Mouse (Mus musculus) liver, embryonic 16.5 days (tissue): ENCODE measurements around the gene Tmem52. TPM values are rescaled to one million over a fixed set of nuclear protein-coding genes. Genes with fewer than 3 reads are reported as not detected.

Source experiments
- ATAC-seq: fragments of 200-750 bp; cut with Nextera tagmentation; 2 replicates; pipeline ENCODE4 v1.8.0; 2017; ENCODE audit warnings: low read depth, mild to moderate bottlenecking, moderate number of reproducible peaks, moderate library complexity
- H3K27ac ChIP-seq: fragments of 300-500 bp; sonication (generic); 2 replicates; pipeline ENCODE4 v1.5.1; 2014; ENCODE audit warnings: mild to moderate bottlenecking, low read length
- H3K27me3 ChIP-seq: fragments of 300-500 bp; sonication (generic); 2 replicates; pipeline ENCODE4 v1.6.1; 2014; ENCODE audit warnings: low read depth, low read length, mixed read lengths; ENCODE audit not compliant: control insufficient read depth, insufficient read depth
- H3K36me3 ChIP-seq: fragments of 300-500 bp; sonication (generic); 2 replicates; pipeline ENCODE4 v1.6.1; 2014; ENCODE audit warnings: mild to moderate bottlenecking; ENCODE audit not compliant: control insufficient read depth, insufficient read depth
- H3K4me1 ChIP-seq: fragments of 300-500 bp; sonication (generic); 2 replicates; pipeline ENCODE4 v1.6.1; 2014; ENCODE audit warnings: low read depth, low read length, mixed read lengths; ENCODE audit not compliant: control insufficient read depth
- H3K4me2 ChIP-seq: fragments of 300-500 bp; sonication (generic); 2 replicates; pipeline ENCODE4 v1.6.1; 2014; ENCODE audit warnings: low read depth, low read length, mixed read lengths
- H3K4me3 ChIP-seq: fragments of 300-500 bp; sonication (generic); 2 replicates; pipeline ENCODE4 v1.5.1; 2014; ENCODE audit warnings: low read depth, mild to moderate bottlenecking, low read length
- H3K9ac ChIP-seq: fragments of 300-500 bp; sonication (generic); 2 replicates; pipeline ENCODE4 v1.6.1; 2014; ENCODE audit warnings: low read depth, low read length
- H3K9me3 ChIP-seq: fragments of 300-500 bp; sonication (generic); replicated peaks from 2 replicates; pipeline ENCODE4 v1.6.1; 2016; ENCODE audit warnings: low read length; ENCODE audit not compliant: control insufficient read depth
- WGBS: fragments of 180-500 bp; shearing (Covaris S2); extraction: QIAGEN DNeasy Blood & Tissue Kit; methylation state at CpG from one replicate; pipeline ENCODE4 v1.1.7; 2014; ENCODE audit not compliant: insufficient replicate concordance; 5-methylcytosine and 5-hydroxymethylcytosine counted together
- polyA plus RNA-seq: library from polyadenylated mRNA; unstranded; fragments of >200 nt; fragmentation: Nextera tagmentation; extraction: Ambion mirVana; gene quantifications from 2 replicates; pipeline ENCODE4 v1.2.1, GENCODE M21; 2015

Gene Tmem52
- polyA plus RNA-seq, 1 experiment from 2014 or later, result 0.64 TPM

- H3K4me3 ChIP-seq, result peak overlapping the region; percentile 95
- under 1% methylated on average over 48 of the region's 54 CpGs for WGBS
- H3K27me3 ChIP-seq, result no peaks in the 10 kb centered on the region
- H3K27ac ChIP-seq, result peak overlapping the region; percentile 82
- peak overlapping the region; percentile 94 for H3K9ac ChIP-seq
- no peaks in the 10 kb centered on the region for H3K9me3 ChIP-seq
- peaks cover 63% of the 10 kb centered on the region for H3K4me1 ChIP-seq
- H3K4me2 ChIP-seq, result peak overlapping the region; percentile 100
- peak; percentile 25 for ATAC-seq
- no peaks in the 10 kb centered on the region for H3K36me3 ChIP-seq
Measured at GRCm38 (mm10) chr4:155491529-155492130, 22.7 kb downstream of the Tmem52 start.

- under 1% methylated on average over 51 of the region's 51 CpGs for WGBS
- peaks cover 60% of the 10 kb centered on the region for H3K4me1 ChIP-seq
- peak; percentile 27 for ATAC-seq
Measured at GRCm38 (mm10) chr4:155492131-155492633, 23.3 kb downstream of the Tmem52 start.

GRCm38 (mm10) chr4:155494891-155495290 is 26.0 kb downstream of the Tmem52 start:
- WGBS, result 39% methylated on average over 4 of the region's 4 CpGs

More at GRCm38 (mm10) chr4:155492131-155492633, 23.3 kb downstream of the Tmem52 start:
- peak overlapping the region; percentile 100 for H3K4me2 ChIP-seq
- H3K27me3 ChIP-seq, result no peaks in the 10 kb centered on the region
- no peaks in the 10 kb centered on the region for H3K36me3 ChIP-seq
- peak overlapping the region; percentile 95 for H3K4me3 ChIP-seq
- peak overlapping the region; percentile 82 for H3K27ac ChIP-seq
- peak overlapping the region; percentile 94 for H3K9ac ChIP-seq
- no peaks in the 10 kb centered on the region for H3K9me3 ChIP-seq

GRCm38 (mm10) chr4:155497963-155498362 is 29.0 kb downstream of the Tmem52 start:
- no peak overlapping the region for H3K4me3 ChIP-seq
- no peak overlapping the region for H3K27ac ChIP-seq
- H3K27me3 ChIP-seq, result no peaks in the 10 kb centered on the region
- no peak overlapping the region for H3K9ac ChIP-seq
- WGBS, result 42% methylated on average over 3 of the region's 3 CpGs
- H3K36me3 ChIP-seq, result no peaks in the 10 kb centered on the region
- no peak overlapping the region for H3K4me2 ChIP-seq
- H3K9me3 ChIP-seq, result no peaks in the 10 kb centered on the region
- H3K4me1 ChIP-seq, result peaks cover 19% of the 10 kb centered on the region
- ATAC-seq, result no peak

More at GRCm38 (mm10) chr4:155494891-155495290, 26.0 kb downstream of the Tmem52 start:
- no peak for ATAC-seq
- no peak overlapping the region for H3K4me3 ChIP-seq
- no peaks in the 10 kb centered on the region for H3K36me3 ChIP-seq
- H3K27me3 ChIP-seq, result no peaks in the 10 kb centered on the region
- H3K27ac ChIP-seq, result no peak overlapping the region
- no peak overlapping the region for H3K4me2 ChIP-seq
- no peak overlapping the region for H3K9ac ChIP-seq
- peaks cover 36% of the 10 kb centered on the region for H3K4me1 ChIP-seq
- H3K9me3 ChIP-seq, result no peaks in the 10 kb centered on the region

GRCm38 (mm10) chr4:155501126-155501525 is 32.2 kb downstream of the Tmem52 start:
- H3K9ac ChIP-seq, result no peak overlapping the region
- H3K4me3 ChIP-seq, result no peak overlapping the region
- no peaks in the 10 kb centered on the region for H3K36me3 ChIP-seq
- no peaks in the 10 kb centered on the region for H3K27me3 ChIP-seq
- WGBS, result 57% methylated on average over 2 of the region's 2 CpGs
- peaks cover 22% of the 10 kb centered on the region for H3K4me1 ChIP-seq
- no peak overlapping the region for H3K4me2 ChIP-seq
- H3K9me3 ChIP-seq, result no peaks in the 10 kb centered on the region
- no peak for ATAC-seq
- no peak overlapping the region for H3K27ac ChIP-seq

DNA sequence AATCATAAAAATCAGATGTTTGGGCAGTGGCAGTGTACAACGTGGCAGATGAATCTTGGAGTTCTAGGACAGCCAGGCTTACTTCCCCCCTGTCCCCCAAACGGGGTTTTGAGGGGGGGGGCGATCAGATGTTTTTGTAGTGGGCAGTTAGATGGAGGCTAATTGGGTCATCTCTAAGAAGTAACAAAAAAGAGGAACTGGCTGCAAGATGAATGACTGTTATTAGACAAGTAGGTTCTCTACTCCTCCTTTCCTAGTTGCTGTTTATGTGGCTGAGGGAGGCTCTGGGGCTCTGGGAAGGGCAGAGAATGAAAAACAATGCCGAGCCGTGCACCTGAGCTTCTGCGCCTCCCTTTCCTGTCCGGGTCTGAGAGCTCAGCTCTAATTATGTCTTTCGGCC is 36.2 kb downstream of the Tmem52 start:
- no peak overlapping the region for H3K4me3 ChIP-seq
- H3K4me1 ChIP-seq, result peaks cover 19% of the 10 kb centered on the region
- H3K9ac ChIP-seq, result no peak overlapping the region
- H3K27ac ChIP-seq, result no peak overlapping the region
- no peaks in the 10 kb centered on the region for H3K27me3 ChIP-seq
- 20% methylated on average over 8 of the region's 8 CpGs for whole genome bisulfite sequencing
- H3K9me3 ChIP-seq, result no peaks in the 10 kb centered on the region
- H3K36me3 ChIP-seq, result no peaks in the 10 kb centered on the region
- no peak for ATAC-seq
- no peak overlapping the region for H3K4me2 ChIP-seq

- Histone ChIP-seq H3K4me1 (peaks cover 19% of the 10 kb centered on the region), H3K36me3 (no peaks in the 10 kb centered on the region), H3K27ac (no peak overlapping the region), H3K4me3 (no peak overlapping the region), H3K9me3 (no peaks in the 10 kb centered on the region), H3K9ac (no peak overlapping the region), H3K4me2 (no peak overlapping the region), H3K27me3 (no peaks in the 10 kb centered on the region)
- ATAC-seq, result no peak
- 66% methylated on average over 5 of the region's 5 CpGs for WGBS
Measured at GRCm38 (mm10) chr4:155505671-155506295, 36.9 kb downstream of the Tmem52 start.

DNA sequence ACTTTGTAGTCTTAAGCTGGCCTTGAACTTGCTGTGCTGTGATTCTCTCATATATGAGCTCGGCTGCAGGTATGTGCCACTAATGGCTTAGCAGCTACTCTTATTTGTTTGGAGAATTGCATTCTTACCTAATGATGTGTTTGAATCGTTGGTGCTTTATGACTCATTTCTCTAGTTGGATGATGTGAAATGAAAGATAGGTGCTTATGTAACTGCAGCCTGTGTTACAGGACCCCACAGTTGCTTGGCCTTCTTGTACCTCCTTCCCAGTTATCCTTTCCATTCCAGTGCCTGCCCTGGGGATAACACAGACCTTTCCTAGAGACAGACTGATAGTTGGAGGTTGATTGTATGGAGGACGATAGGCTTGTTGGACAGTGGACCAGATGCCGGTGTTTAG is 39.7 kb downstream of the Tmem52 start:
- Histone ChIP-seq H3K4me3 (no peak overlapping the region), H3K27ac (no peak overlapping the region), H3K9me3 (no peaks in the 10 kb centered on the region), H3K4me1 (peaks cover 19% of the 10 kb centered on the region), H3K9ac (no peak overlapping the region), H3K4me2 (no peak overlapping the region), H3K36me3 (no peaks in the 10 kb centered on the region), H3K27me3 (no peaks in the 10 kb centered on the region)
- no peak for ATAC-seq
- WGBS, result 79% methylated on average over 4 of the region's 4 CpGs

DNA sequence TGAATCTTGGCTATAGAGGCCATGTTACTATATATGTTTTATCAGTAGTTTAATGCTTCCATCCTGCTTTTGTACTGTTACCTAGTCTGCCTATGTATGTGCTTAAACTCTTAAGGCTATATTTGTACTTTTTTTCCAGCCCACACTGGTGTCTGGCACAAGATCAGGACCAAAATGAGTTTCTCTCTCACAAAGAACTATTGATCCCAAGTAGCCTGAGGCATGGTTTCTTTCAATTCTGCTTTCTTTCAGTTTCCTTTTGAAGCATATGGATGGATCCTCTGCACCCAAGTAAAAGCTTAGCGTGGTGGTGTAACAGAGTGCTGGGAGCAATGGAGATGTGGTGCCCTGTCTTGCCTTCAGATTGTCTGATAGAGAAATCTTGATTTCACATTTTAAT is 42.1 kb downstream of the Tmem52 start:
- no peaks in the 10 kb centered on the region for H3K27me3 ChIP-seq
- no peak overlapping the region for H3K27ac ChIP-seq
- H3K36me3 ChIP-seq, result no peaks in the 10 kb centered on the region
- no peak overlapping the region for H3K9ac ChIP-seq
- no peaks in the 10 kb centered on the region for H3K9me3 ChIP-seq
- 74% methylated on average over 1 of the region's 1 CpGs for WGBS
- no peak overlapping the region for H3K4me2 ChIP-seq
- ATAC-seq, result no peak
- no peak overlapping the region for H3K4me3 ChIP-seq
- peaks cover under 1% of the 10 kb centered on the region; the same call in 1 of the 2 replicates for H3K4me1 ChIP-seq
